Mouse (Mus musculus): ENCODE measurements around the gene Hjurp.

DNA sequence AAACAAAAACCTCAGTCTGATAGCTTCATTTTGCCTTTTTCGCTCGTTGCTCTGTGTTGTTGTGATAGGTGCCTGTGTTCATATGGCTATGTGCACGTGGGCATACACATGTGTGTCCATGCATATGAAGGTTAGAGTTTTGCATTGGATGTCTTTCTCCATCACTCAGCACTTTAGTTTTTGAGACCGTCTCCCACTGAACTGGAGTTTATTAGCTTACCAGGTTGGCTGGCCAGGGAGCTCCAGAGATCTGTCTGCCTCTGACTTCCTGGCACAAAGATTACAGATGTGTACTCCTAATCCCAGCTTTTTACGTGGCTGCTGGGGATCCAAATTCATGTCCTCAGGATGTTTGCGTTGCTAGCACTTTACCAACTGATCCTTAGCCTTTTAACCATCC, 26.3 kb upstream of the Hjurp start:
- TF ChIP-seq GATA1 (IDR thresholded peaks at IDR 0.05; ENCODE audit: low read depth, low read length) (no peak), CTCF (IDR thresholded peaks at IDR 0.05 in 2 of 3, conservative IDR thresholded peaks at IDR 0.05 in 1 of 3; ENCODE audit: control insufficient read depth in 1 of 3, insufficient read depth in 1 of 3, low read depth in 2 of 3, low read length in 3 of 3, poor library complexity in 1 of 3, severe bottlenecking in 1 of 3) (no peak), SMC3 (IDR thresholded peaks at IDR 0.05; ENCODE audit: low read depth, low read length) (no peak)
